Mouse (Mus musculus) kidney, postnatal 25 days (tissue): ENCODE results near the gene Angptl3.

ENCODE experiments used
- DNase-seq, 2 experiments: peaks; one replicate each; pipeline ENCODE4 v3.0.0; 2021; ENCODE audit warnings: mixed read lengths in 2 of 2

Angptl3 gene

GRCm38 (mm10) chr4:99030686-99031085 is at the start of gene Angptl3:
Angptl3 (plus strand) TSS chr4:99030954.
- DNase-seq, result peak; percentile 54 to 67

GRCm38 (mm10) chr4:98984701-98985100 is 46.1 kb upstream of the Angptl3 start:
- DNase-seq, result no peak

DNA sequence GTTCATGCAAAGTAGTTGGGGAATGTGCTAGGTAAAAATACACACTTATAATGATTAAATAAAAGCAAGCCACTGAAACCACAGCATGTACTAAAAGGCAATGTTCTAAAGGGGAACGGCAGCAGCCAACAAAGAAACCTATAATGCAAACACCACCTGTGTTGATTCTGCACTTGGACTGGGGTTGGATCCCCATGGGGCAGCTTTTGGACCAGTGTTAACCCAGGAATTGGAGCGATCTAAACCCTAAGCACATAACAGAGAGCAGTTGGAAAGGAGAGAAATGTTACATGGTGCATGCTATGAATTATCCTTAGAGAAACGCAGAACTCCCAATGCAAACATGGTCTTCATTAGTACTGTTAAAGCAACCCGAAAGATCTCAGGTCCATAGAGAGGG is 37.3 kb upstream of the Angptl3 start:
- no peak for DNase-seq

- DNase-seq, result no peak
Observed at GRCm38 (mm10) chr4:99005574-99005973, 25.2 kb upstream of the Angptl3 start.

DNA sequence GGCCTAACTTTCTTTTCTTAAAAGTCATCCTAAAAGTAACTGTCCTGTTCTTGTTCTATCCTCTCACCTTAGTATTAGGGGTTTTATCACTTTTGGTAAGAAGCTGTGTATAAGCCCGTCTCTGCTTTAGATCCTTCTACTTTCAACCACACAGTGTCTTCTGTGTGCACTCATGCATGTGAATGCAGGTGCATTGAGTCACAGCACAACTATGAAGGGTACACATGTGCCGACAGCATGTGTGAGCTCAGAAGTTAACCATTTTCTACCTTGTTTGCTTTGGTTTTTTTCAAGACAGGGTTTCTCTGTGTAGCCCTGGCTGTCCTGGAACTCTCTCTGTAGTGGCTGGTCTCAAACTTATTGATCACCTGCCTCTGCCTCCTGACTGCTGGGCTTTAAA is 24.4 kb upstream of the Angptl3 start:
- no peak for DNase-seq

- no peak for DNase-seq
Observed at GRCm38 (mm10) chr4:99011039-99011438, 19.7 kb upstream of the Angptl3 start.

GRCm38 (mm10) chr4:99022221-99022620 is 8.5 kb upstream of the Angptl3 start:
- no peak for DNase-seq

GRCm38 (mm10) chr4:99028377-99028776 is 2.4 kb upstream of the Angptl3 start:
- no peak for DNase-seq

GRCm38 (mm10) chr4:99032921-99033320 is 2.2 kb downstream of the Angptl3 start:
- peak; percentile 45 to 79 for DNase-seq

DNA sequence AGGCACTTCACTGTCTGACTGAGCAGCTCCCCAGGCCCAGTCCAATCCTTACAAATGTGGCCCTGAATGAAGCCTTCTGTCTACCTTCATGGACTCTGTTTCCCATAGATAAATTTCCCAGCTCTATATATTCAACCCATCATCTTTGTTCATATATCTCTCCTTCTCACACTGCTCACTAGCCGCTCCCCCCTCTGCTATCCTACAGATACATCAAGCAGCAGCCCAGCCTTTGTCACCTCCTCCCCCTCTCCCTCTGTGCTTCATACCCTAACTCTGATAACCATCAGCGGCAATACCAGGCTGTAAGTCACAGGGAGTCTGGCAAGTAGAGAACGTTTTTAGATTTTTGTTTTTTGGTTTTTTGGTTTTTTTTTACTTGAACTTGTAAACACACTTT is 14.1 kb downstream of the Angptl3 start:
- DNase-seq, result no peak

DNA sequence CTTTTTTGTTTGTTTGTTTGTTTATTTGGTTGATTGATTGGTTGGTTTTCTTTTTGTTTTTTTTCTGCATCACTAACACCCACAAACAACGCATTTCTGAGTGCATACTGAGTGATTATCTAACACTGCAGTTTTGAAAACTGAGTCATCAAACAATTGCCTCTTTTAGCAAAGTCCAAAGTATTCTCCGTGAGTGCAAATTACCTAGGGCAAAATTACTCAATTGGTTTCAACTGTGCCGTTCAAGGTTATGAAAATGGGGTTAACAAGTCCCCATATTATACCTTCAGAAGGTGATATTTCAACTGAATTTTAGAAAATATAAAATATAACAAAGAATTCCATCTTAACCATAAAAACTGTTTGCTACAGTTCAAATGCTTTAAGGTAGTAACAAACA is 15.7 kb downstream of the Angptl3 start:
- no peak for DNase-seq

DNA sequence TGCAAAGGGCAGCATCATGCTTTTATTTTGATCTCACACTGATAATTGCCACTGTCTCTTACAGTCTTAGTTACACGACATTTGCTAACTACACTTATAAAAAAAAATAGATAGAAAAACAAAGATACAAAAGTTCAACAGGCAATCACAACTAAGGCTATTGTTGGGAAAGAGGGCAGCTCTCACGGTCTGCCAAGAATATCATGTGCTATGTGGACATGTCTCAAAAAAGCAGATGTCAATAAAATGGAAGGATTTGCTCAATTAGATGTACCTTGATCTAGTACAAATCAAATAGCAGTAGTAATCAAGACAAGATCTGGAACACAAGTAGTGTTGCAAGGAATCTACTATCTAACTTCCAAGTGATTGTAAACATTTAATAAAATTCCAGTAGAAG is 17.8 kb downstream of the Angptl3 start:
- no peak for DNase-seq

GRCm38 (mm10) chr4:99064524-99064923 is 33.8 kb downstream of the Angptl3 start:
- DNase-seq, result peak; percentile 22 to 57

GRCm38 (mm10) chr4:99068806-99069205 is 38.1 kb downstream of the Angptl3 start:
- DNase-seq, result no peak

DNA sequence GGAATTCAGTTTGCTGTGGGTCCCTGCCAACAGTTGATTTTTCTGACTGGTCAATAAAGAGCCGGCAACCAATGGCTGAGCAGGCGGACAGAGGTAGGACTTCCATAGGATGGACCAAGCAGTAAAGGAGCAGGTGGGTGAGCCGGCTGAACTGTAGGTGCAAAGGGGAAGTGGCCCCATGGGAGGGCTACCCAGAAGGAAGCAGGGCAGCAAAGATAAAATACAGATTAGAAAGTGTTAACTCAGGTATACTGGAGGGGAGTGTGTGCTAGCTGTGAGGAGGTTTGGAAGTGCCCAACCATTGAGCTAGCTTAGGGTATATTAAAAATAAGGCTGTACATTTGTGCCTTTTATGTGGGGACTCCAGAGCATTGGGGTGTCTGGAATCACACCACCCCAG is 47.3 kb downstream of the Angptl3 start:
- DNase-seq, result no peak

GRCm38 (mm10) chr4:99081169-99081568 is 50.4 kb downstream of the Angptl3 start:
- no peak for DNase-seq

DNA sequence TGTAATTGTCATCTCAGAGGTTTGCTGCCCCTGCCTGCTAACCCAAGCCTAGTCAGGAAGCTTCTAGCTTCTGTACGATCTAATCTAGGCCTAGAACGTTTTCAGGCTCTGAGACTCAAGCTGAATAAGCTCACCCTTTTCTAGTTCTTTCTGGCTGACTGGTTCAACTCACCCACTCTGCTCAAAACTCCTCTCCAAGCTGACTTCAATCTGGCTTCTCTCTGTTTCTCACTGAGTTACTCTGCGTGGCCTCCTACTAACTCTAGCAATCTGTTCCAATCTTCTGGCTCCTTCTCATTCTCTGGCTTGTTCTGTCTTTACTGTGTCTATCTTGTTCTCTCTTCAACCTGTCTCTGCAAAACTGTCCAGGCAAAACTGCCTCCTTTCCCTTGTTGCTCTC is 53.1 kb downstream of the Angptl3 start:
- no peak for DNase-seq

DNA sequence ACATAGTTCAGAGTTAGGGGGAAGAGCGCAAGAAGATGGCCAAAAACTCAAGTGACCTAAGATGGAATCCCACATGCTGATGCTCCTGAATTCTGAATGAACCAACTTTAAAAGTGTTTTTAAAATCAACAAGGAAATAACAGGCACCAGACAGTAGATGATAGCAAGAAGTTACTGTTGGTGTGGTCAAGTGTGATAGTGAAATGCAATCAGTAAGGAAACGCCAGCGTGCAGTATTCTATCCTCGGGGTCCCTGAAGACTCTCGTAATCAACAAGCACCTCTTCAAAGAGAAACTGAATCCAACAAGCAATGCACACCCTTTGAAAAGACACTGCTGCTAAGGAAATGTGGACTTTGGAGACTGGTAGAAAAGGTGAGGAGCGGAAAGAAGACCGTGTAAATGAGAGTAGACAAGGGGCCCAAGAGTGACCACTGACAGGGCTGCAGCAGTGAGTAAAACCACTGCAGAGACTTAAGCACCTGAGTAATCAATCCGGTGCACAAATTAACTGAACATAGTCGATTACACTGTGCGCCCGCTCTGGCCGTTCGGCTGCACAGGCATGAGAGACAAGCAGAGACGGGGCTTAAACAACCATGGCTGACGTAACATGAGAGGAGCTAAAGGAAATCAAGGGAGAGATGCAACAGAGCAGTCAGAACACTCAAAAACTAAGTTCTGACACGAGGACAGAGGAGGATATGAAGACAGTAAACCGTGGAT is 57.2 kb downstream of the Angptl3 start:
- DNase-seq, result no peak

GRCm38 (mm10) chr4:99091151-99091701 is 60.5 kb downstream of the Angptl3 start:
- DNase-seq, result no peak

GRCm38 (mm10) chr4:99091777-99092176 is 61.0 kb downstream of the Angptl3 start:
- no peak for DNase-seq
